Mouse (Mus musculus): ENCODE results near the gene 4930469K13Rik.
A peak's percentile ranks its signal among the peaks of the same experiment; 100 is the strongest.

Gene 4930469K13Rik

GRCm38 (mm10) chr11:34079542-34080464, 18.6 kb downstream of the 4930469K13Rik start:
- no peak for DNase-seq (ENCODE audit: low read depth, low spot score)

GRCm38 (mm10) chr11:34078581-34078980, 19.8 kb downstream of the 4930469K13Rik start:
- DNase-seq (ENCODE audit: low read depth, low spot score) = no peak

- no peak for DNase-seq (ENCODE audit: low read depth, low spot score)
Measured at GRCm38 (mm10) chr11:34077870-34078269, 20.5 kb downstream of the 4930469K13Rik start.

GRCm38 (mm10) chr11:34073776-34074175, 24.6 kb downstream of the 4930469K13Rik start:
- DNase-seq (ENCODE audit: low read depth, low spot score) = no peak

GRCm38 (mm10) chr11:34072309-34072708, 26.0 kb downstream of the 4930469K13Rik start:
- no peak for DNase-seq (ENCODE audit: low read depth, low spot score)

- DNase-seq (ENCODE audit: low read depth, low spot score) = no peak
Measured at GRCm38 (mm10) chr11:34070596-34070995, 27.8 kb downstream of the 4930469K13Rik start.

GRCm38 (mm10) chr11:34063702-34064485, 34.5 kb downstream of the 4930469K13Rik start:
- DNase-seq (ENCODE audit: low read depth, low spot score) = no peak

GRCm38 (mm10) chr11:34063257-34063656, 35.1 kb downstream of the 4930469K13Rik start:
- no peak for DNase-seq (ENCODE audit: low read depth, low spot score)

GRCm38 (mm10) chr11:34061740-34062139, 36.6 kb downstream of the 4930469K13Rik start:
- DNase-seq (ENCODE audit: low read depth, low spot score) = no peak

- DNase-seq (ENCODE audit: low read depth, low spot score) = no peak
Measured at GRCm38 (mm10) chr11:34058960-34059359, 39.4 kb downstream of the 4930469K13Rik start.

- no peak for DNase-seq (ENCODE audit: low read depth, low spot score)
Measured at GRCm38 (mm10) chr11:34058332-34058731, 40.0 kb downstream of the 4930469K13Rik start.

- DNase-seq (ENCODE audit: low read depth, low spot score) = no peak
Measured at GRCm38 (mm10) chr11:34056715-34057114, 41.6 kb downstream of the 4930469K13Rik start.

- peak; percentile 24 for DNase-seq (ENCODE audit: low read depth, low spot score)
Measured at GRCm38 (mm10) chr11:34054031-34054727, 44.2 kb downstream of the 4930469K13Rik start.

- DNase-seq (ENCODE audit: low read depth, low spot score) = no peak
Measured at GRCm38 (mm10) chr11:34053031-34053818, 45.1 kb downstream of the 4930469K13Rik start.

- DNase-seq (ENCODE audit: low read depth, low spot score) = no peak
Measured at GRCm38 (mm10) chr11:34050643-34051042, 47.7 kb downstream of the 4930469K13Rik start.

GRCm38 (mm10) chr11:34050063-34050462, 48.3 kb downstream of the 4930469K13Rik start:
- no peak for DNase-seq (ENCODE audit: low read depth, low spot score)

- no peak for DNase-seq (ENCODE audit: low read depth, low spot score)
Measured at GRCm38 (mm10) chr11:34049125-34049379, 49.3 kb downstream of the 4930469K13Rik start.

- DNase-seq (ENCODE audit: low read depth, low spot score) = no peak
Measured at GRCm38 (mm10) chr11:34048375-34049124, 49.8 kb downstream of the 4930469K13Rik start.

GRCm38 (mm10) chr11:34047542-34047937, 50.8 kb downstream of the 4930469K13Rik start:
- no peak for DNase-seq (ENCODE audit: low read depth, low spot score)

- DNase-seq (ENCODE audit: low read depth, low spot score) = peak; percentile 22
Measured at GRCm38 (mm10) chr11:34046767-34047541, 51.4 kb downstream of the 4930469K13Rik start, which contains the start of gene Lcp2. Gene Lcp2, plus strand, starts transcription at chr11:34046920.
